Mouse (Mus musculus): ENCODE data around the gene Plekhm2. TPM values are rescaled to one million over a fixed set of nuclear protein-coding genes. Genes with fewer than 3 reads are reported as not detected.

Gene Plekhm2
- polyA plus RNA-seq, 1 experiment from 2014 or later, result 4.6 TPM

GRCm38 (mm10) chr4:141631250-141631649 lies 33.4 kb downstream of the Plekhm2 start:
- H3K4me3 ChIP-seq (ENCODE audit: low read depth, low read length), result no peak overlapping the region
- H3K9ac ChIP-seq (replicated peaks; ENCODE audit: low read depth, low read length), result no peak overlapping the region
- H3K9me3 ChIP-seq (ENCODE audit: control insufficient read depth, low read depth, low read length), result no peaks in the 10 kb centered on the region
- no peak overlapping the region for H3K27ac ChIP-seq (ENCODE audit: low read length)
- 92% methylated on average over 20 of the region's 20 CpGs for WGBS
- no peaks in the 10 kb centered on the region for H3K4me1 ChIP-seq (ENCODE audit: control insufficient read depth, insufficient read depth, low read length)
- no peaks in the 10 kb centered on the region for H3K27me3 ChIP-seq (ENCODE audit: control insufficient read depth, insufficient read depth, low read length)
- H3K4me2 ChIP-seq (replicated peaks; ENCODE audit: low read depth, low read length), result no peak overlapping the region
- ATAC-seq (ENCODE audit: insufficient number of reproducible peaks, insufficient read depth, low FRiP score, low read depth), result no peak; the same call in 1 of the 2 replicates
- H3K36me3 ChIP-seq (ENCODE audit: control insufficient read depth, insufficient read depth, low read length), result peaks cover 71% of the 10 kb centered on the region

GRCm38 (mm10) chr4:141630021-141630420 lies 34.7 kb downstream of the Plekhm2 start:
- 90% methylated on average over 11 of the region's 11 CpGs for WGBS

DNA sequence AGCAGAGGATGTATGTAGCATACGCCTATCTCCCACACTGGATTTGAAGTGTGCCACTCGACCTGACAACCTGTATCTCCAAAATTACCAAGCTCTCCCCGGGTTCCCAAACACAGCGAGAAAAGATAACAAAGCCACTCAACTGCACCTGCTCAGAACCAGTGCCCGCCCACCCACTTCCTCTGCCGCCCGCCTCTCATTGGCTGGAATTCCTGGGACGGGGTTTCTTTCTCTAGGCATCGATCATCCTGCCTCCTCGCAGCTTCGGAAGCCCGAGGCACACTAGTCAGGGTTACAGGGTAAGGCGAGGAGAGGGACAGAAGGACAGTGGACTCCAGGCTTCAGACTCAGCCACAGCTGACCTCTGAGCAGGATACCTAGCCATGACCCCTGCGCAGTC lies 36.0 kb downstream of the Plekhm2 start:
- 75% methylated on average over 14 of the region's 14 CpGs for WGBS
- Histone ChIP-seq H3K4me2 (replicated peaks; ENCODE audit: low read depth, low read length) (no peak overlapping the region), H3K9me3 (ENCODE audit: control insufficient read depth, low read depth, low read length) (no peaks in the 10 kb centered on the region), H3K4me1 (ENCODE audit: control insufficient read depth, insufficient read depth, low read length) (no peaks in the 10 kb centered on the region), H3K9ac (replicated peaks; ENCODE audit: low read depth, low read length) (no peak overlapping the region), H3K27ac (ENCODE audit: low read length) (no peak overlapping the region), H3K4me3 (ENCODE audit: low read depth, low read length) (no peak overlapping the region), H3K36me3 (ENCODE audit: control insufficient read depth, insufficient read depth, low read length) (peaks cover 67% of the 10 kb centered on the region), H3K27me3 (ENCODE audit: control insufficient read depth, insufficient read depth, low read length) (no peaks in the 10 kb centered on the region)
- ATAC-seq (ENCODE audit: insufficient number of reproducible peaks, insufficient read depth, low FRiP score, low read depth), result no peak

More at GRCm38 (mm10) chr4:141630021-141630420, 34.7 kb downstream of the Plekhm2 start:
- ATAC-seq (ENCODE audit: insufficient number of reproducible peaks, insufficient read depth, low FRiP score, low read depth), result no peak
- Histone ChIP-seq H3K4me2 (replicated peaks; ENCODE audit: low read depth, low read length) (no peak overlapping the region), H3K27me3 (ENCODE audit: control insufficient read depth, insufficient read depth, low read length) (no peaks in the 10 kb centered on the region), H3K9me3 (ENCODE audit: control insufficient read depth, low read depth, low read length) (no peaks in the 10 kb centered on the region), H3K4me1 (ENCODE audit: control insufficient read depth, insufficient read depth, low read length) (no peaks in the 10 kb centered on the region), H3K36me3 (ENCODE audit: control insufficient read depth, insufficient read depth, low read length) (peaks cover 75% of the 10 kb centered on the region), H3K4me3 (ENCODE audit: low read depth, low read length) (no peak overlapping the region), H3K9ac (replicated peaks; ENCODE audit: low read depth, low read length) (no peak overlapping the region), H3K27ac (ENCODE audit: low read length) (no peak overlapping the region)

GRCm38 (mm10) chr4:141627502-141627901 lies 37.2 kb downstream of the Plekhm2 start:
- H3K4me3 ChIP-seq (ENCODE audit: low read depth, low read length), result no peak overlapping the region
- H3K4me1 ChIP-seq (ENCODE audit: control insufficient read depth, insufficient read depth, low read length), result no peaks in the 10 kb centered on the region
- H3K9me3 ChIP-seq (ENCODE audit: control insufficient read depth, low read depth, low read length), result no peaks in the 10 kb centered on the region
- peaks cover 62% of the 10 kb centered on the region for H3K36me3 ChIP-seq (ENCODE audit: control insufficient read depth, insufficient read depth, low read length)
- no peak overlapping the region for H3K4me2 ChIP-seq (replicated peaks; ENCODE audit: low read depth, low read length)
- WGBS, result 88% methylated on average over 5 of the region's 5 CpGs
- no peak for ATAC-seq (ENCODE audit: insufficient number of reproducible peaks, insufficient read depth, low FRiP score, low read depth)
- no peak overlapping the region for H3K27ac ChIP-seq (ENCODE audit: low read length)
- H3K27me3 ChIP-seq (ENCODE audit: control insufficient read depth, insufficient read depth, low read length), result no peaks in the 10 kb centered on the region
- H3K9ac ChIP-seq (replicated peaks; ENCODE audit: low read depth, low read length), result no peak overlapping the region

GRCm38 (mm10) chr4:141625774-141626550 lies 38.7 kb downstream of the Plekhm2 start:
- Histone ChIP-seq H3K4me1 (ENCODE audit: control insufficient read depth, insufficient read depth, low read length) (no peaks in the 10 kb centered on the region), H3K9me3 (ENCODE audit: control insufficient read depth, low read depth, low read length) (no peaks in the 10 kb centered on the region), H3K9ac (replicated peaks; ENCODE audit: low read depth, low read length) (no peak overlapping the region), H3K27me3 (ENCODE audit: control insufficient read depth, insufficient read depth, low read length) (no peaks in the 10 kb centered on the region), H3K36me3 (ENCODE audit: control insufficient read depth, insufficient read depth, low read length) (peaks cover 46% of the 10 kb centered on the region), H3K4me3 (ENCODE audit: low read depth, low read length) (no peak overlapping the region), H3K27ac (ENCODE audit: low read length) (no peak overlapping the region), H3K4me2 (replicated peaks; ENCODE audit: low read depth, low read length) (no peak overlapping the region)
- 90% methylated on average over 16 of the region's 16 CpGs for WGBS
- no peak for ATAC-seq (ENCODE audit: insufficient number of reproducible peaks, insufficient read depth, low FRiP score, low read depth)

DNA sequence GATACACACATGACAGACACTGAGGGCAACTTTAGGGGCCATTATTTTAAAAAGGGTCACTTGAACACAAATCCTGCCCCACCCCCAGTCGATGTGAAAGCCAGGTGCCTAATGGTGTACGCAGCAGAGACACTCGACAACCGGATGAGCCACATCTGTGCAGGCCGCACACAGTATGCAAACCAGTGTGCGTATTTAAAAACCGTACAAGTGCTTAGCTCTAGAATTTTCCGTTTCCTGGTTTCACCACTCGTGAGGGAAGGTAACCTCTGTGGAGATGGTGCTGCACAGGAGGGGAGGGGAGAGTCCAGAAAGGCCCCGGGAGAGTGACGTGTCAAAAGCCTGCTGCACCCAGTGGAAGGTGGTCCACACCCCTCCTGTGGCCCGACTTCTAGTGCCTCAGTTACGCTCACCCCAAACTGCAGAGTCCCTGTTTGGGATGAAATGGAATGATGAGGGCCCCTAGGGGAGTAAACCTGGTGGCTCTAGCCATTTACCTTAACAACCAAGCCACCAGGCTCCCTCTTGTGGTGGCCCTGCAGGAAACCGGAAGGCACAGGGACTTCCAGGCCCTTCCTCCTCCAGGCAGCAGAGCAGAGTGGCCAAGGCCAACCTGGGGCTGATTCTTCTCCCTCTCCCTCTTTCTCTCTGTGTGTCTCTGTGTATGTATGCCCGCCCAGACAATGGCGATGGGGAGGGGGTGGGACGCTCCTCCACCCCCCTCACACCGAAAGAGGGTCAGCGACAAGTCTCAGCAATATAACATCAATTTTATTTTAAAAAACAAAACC lies 39.5 kb downstream of the Plekhm2 start:
- Histone ChIP-seq H3K4me2 (replicated peaks; ENCODE audit: low read depth, low read length) (no peak overlapping the region), H3K4me3 (ENCODE audit: low read depth, low read length) (no peak overlapping the region), H3K9me3 (ENCODE audit: control insufficient read depth, low read depth, low read length) (no peaks in the 10 kb centered on the region), H3K9ac (replicated peaks; ENCODE audit: low read depth, low read length) (no peak overlapping the region), H3K36me3 (ENCODE audit: control insufficient read depth, insufficient read depth, low read length) (peaks cover 38% of the 10 kb centered on the region), H3K27me3 (ENCODE audit: control insufficient read depth, insufficient read depth, low read length) (no peaks in the 10 kb centered on the region), H3K4me1 (ENCODE audit: control insufficient read depth, insufficient read depth, low read length) (no peaks in the 10 kb centered on the region), H3K27ac (ENCODE audit: low read length) (no peak overlapping the region)
- no peak for ATAC-seq (ENCODE audit: insufficient number of reproducible peaks, insufficient read depth, low FRiP score, low read depth)
- WGBS, result 74% methylated on average over 19 of the region's 19 CpGs

DNA sequence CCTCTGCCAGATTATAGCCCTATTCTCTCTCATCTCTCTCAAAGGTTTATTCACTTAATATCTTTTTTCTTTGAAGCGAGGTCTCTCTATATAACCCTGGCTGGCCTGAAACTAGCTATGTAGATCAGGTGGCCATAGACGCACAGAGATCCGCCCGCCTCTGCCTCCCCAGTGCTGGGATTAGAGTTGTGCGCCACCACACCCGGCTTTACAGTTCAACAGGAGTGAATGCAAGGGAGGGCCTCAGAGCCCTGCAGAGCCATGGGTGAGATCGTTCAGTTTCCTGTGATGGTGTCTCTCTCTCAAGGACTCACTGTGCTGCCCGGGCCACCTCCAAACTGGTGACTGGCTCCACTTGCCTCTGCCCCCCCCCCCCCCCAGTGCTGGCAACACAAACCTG lies 40.6 kb downstream of the Plekhm2 start:
- H3K9me3 ChIP-seq (ENCODE audit: control insufficient read depth, low read depth, low read length), result no peaks in the 10 kb centered on the region
- H3K27me3 ChIP-seq (ENCODE audit: control insufficient read depth, insufficient read depth, low read length), result no peaks in the 10 kb centered on the region
- no peak overlapping the region for H3K27ac ChIP-seq (ENCODE audit: low read length)
- 94% methylated on average over 8 of the region's 8 CpGs for WGBS
- peaks cover 30% of the 10 kb centered on the region for H3K36me3 ChIP-seq (ENCODE audit: control insufficient read depth, insufficient read depth, low read length)
- H3K9ac ChIP-seq (replicated peaks; ENCODE audit: low read depth, low read length), result no peak overlapping the region
- H3K4me3 ChIP-seq (ENCODE audit: low read depth, low read length), result no peak overlapping the region
- no peak for ATAC-seq (ENCODE audit: insufficient number of reproducible peaks, insufficient read depth, low FRiP score, low read depth)
- H3K4me1 ChIP-seq (ENCODE audit: control insufficient read depth, insufficient read depth, low read length), result no peaks in the 10 kb centered on the region
- H3K4me2 ChIP-seq (replicated peaks; ENCODE audit: low read depth, low read length), result no peak overlapping the region

DNA sequence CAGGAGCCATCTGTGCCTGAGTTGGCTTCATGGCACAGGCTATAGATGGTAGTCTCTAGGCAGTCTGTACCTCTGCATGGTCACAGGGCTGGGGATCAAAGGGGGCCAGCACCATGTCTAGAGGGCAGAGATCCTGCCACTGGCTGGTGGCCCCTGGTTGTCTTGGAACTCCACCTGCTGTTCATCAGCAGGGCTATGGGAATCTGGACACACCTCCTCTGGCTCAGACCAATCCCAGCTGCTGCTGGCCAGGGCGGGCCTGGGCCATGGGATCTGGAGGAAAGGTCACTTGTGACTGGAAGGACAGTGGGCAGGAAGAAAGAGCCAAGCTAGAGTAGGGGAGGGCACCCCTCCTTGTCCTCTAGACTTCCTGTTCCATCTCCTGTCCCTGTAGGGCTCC lies 41.0 kb downstream of the Plekhm2 start, which contains the start of gene Slc25a34:
TSS of gene Slc25a34 (minus strand) at position 156 of the 400 bp plus-strand sequence.
- H3K4me3 ChIP-seq (ENCODE audit: low read depth, low read length), result no peak within 1 kb of the TSS
- no peaks in the 10 kb centered on the region for H3K27me3 ChIP-seq (ENCODE audit: control insufficient read depth, insufficient read depth, low read length)
- H3K4me1 ChIP-seq (ENCODE audit: control insufficient read depth, insufficient read depth, low read length), result no peaks in the 10 kb centered on the region
- no peak within 1 kb of the TSS for H3K27ac ChIP-seq (ENCODE audit: low read length)
- no peak within 1 kb of the TSS for H3K4me2 ChIP-seq (replicated peaks; ENCODE audit: low read depth, low read length)
- no peak for ATAC-seq (ENCODE audit: insufficient number of reproducible peaks, insufficient read depth, low FRiP score, low read depth)
- WGBS, result 37% methylated on average over 1 of the region's 1 CpGs
- no peaks in the 10 kb centered on the region for H3K9me3 ChIP-seq (ENCODE audit: control insufficient read depth, low read depth, low read length)
- H3K36me3 ChIP-seq (ENCODE audit: control insufficient read depth, insufficient read depth, low read length), result peaks cover 25% of the 10 kb centered on the region
- no peak within 1 kb of the TSS for H3K9ac ChIP-seq (replicated peaks; ENCODE audit: low read depth, low read length)
